Mouse (Mus musculus) MEL (cell line): ENCODE measurements around the gene Dok4. TPM values are rescaled to one million over a fixed set of nuclear protein-coding genes. Genes with fewer than 3 reads are reported as not detected.

Source experiments
- DNase-seq: peaks from one replicate; pipeline ENCODE4 v3.0.0; 2011; ENCODE audit warnings: low read depth, low spot score
- H3K27ac ChIP-seq: 2 replicates; pipeline ENCODE4 v1.5.1; 2012; ENCODE audit warnings: low read depth, mild to moderate bottlenecking, control low read depth, low read length, moderate library complexity; ENCODE audit not compliant: control insufficient read depth
- H3K27me3 ChIP-seq, 2 experiments: fragments of 150-350 bp in 1 of 2; sonication (generic) in 1 of 2; 2 replicates each; pipeline ENCODE4 v1.6.1; 2012; ENCODE audit warnings: low read length in 2 of 2, mild to moderate bottlenecking in 2 of 2, improper control_type of control experiment in 1 of 2, moderate library complexity in 1 of 2; ENCODE audit not compliant: insufficient read depth in 2 of 2, control insufficient read depth in 1 of 2
- H3K36me3 ChIP-seq, 2 experiments: 2 replicates each; pipeline ENCODE4 v1.6.1; 2012 to 2014; ENCODE audit warnings: low read length in 2 of 2, improper control_type of control experiment in 1 of 2, inconsistent platforms in 1 of 2, mild to moderate bottlenecking in 1 of 2; ENCODE audit not compliant: insufficient read depth in 2 of 2, control insufficient read depth in 1 of 2
- H3K4me1 ChIP-seq, 2 experiments: fragments of 150-350 bp in 1 of 2; sonication (generic) in 1 of 2; 2 replicates each; pipeline ENCODE4 v1.6.1; 2012; ENCODE audit warnings: low read length in 2 of 2, improper control_type of control experiment in 1 of 2, mild to moderate bottlenecking in 1 of 2; ENCODE audit not compliant: insufficient read depth in 2 of 2, control insufficient read depth in 1 of 2
- H3K4me3 ChIP-seq, 2 experiments: fragments of 150-350 bp in 1 of 2; sonication (generic) in 1 of 2; 2 replicates each; pipeline ENCODE4 v1.5.1; 2012; ENCODE audit warnings: low read depth in 2 of 2, low read length in 2 of 2, mild to moderate bottlenecking in 2 of 2, moderate library complexity in 2 of 2, control low read depth in 1 of 2, improper control_type of control experiment in 1 of 2; ENCODE audit not compliant: control insufficient read depth in 1 of 2, insufficient read depth in 1 of 2
- H3K79me2 ChIP-seq: 2 replicates; pipeline ENCODE4 v1.6.1; 2012; ENCODE audit warnings: mild to moderate bottlenecking, low read length, moderate library complexity; ENCODE audit not compliant: control insufficient read depth, poor library complexity, insufficient read depth
- H3K9ac ChIP-seq: 2 replicates; pipeline ENCODE4 v1.6.1; 2012; ENCODE audit warnings: low read depth, mild to moderate bottlenecking, control low read depth, low read length, moderate library complexity; ENCODE audit not compliant: control insufficient read depth, poor library complexity, severe bottlenecking
- H3K9me3 ChIP-seq: fragments of 150-350 bp; sonication (generic); replicated peaks from 2 replicates; pipeline ENCODE4 v1.6.1; 2012; ENCODE audit warnings: mild to moderate bottlenecking, low read length, improper control_type of control experiment, moderate library complexity; ENCODE audit not compliant: insufficient read depth
- BHLHE40 ChIP-seq: IDR thresholded peaks from 2 replicates; pipeline ENCODE4 v1.6.1; 2012; ENCODE audit warnings: low read depth, mild to moderate bottlenecking, inconsistent platforms, low read length, improper control_type of control experiment, borderline replicate concordance
- CTCF ChIP-seq, 3 experiments: IDR thresholded peaks in 2 of 3; conservative IDR thresholded peaks in 1 of 3; 2 replicates each; pipeline ENCODE4 v1.5.1; 2011 to 2012; ENCODE audit warnings: low read length in 3 of 3, low read depth in 2 of 3, mild to moderate bottlenecking in 2 of 3, improper control_type of control experiment in 1 of 3, inconsistent platforms in 1 of 3, mixed read lengths in 1 of 3, moderate library complexity in 1 of 3; ENCODE audit not compliant: control insufficient read depth in 1 of 3, insufficient read depth in 1 of 3, poor library complexity in 1 of 3, severe bottlenecking in 1 of 3
- HCFC1 ChIP-seq: IDR thresholded peaks from 2 replicates; pipeline ENCODE4 v1.6.1; 2012; ENCODE audit warnings: low read depth, mild to moderate bottlenecking, inconsistent platforms, low read length, improper control_type of control experiment, moderate library complexity
- JUND ChIP-seq: IDR thresholded peaks from 2 replicates; pipeline ENCODE4 v1.6.1; 2011; ENCODE audit warnings: low read depth, mild to moderate bottlenecking, improper control_type of control experiment, low read length
- KAT2A ChIP-seq: conservative IDR thresholded peaks from 2 replicates; pipeline ENCODE4 v1.6.1; 2012; ENCODE audit warnings: low read depth, low read length, improper control_type of control experiment, inconsistent platforms
- MAFK ChIP-seq: IDR thresholded peaks from 2 replicates; pipeline ENCODE4 v1.6.1; 2011; ENCODE audit warnings: low read depth, mild to moderate bottlenecking, low read length, improper control_type of control experiment, borderline replicate concordance
- MAZ ChIP-seq: IDR thresholded peaks from 2 replicates; pipeline ENCODE4 v1.6.1; 2012; ENCODE audit warnings: low read depth, mild to moderate bottlenecking, inconsistent platforms, low read length, improper control_type of control experiment
- MYC ChIP-seq: IDR thresholded peaks from 2 replicates; pipeline ENCODE4 v1.6.1; 2011; ENCODE audit warnings: low read depth, mild to moderate bottlenecking, low read length, improper control_type of control experiment, moderate library complexity
- NRF1 ChIP-seq: IDR thresholded peaks from 2 replicates; pipeline ENCODE4 v1.6.1; 2014; ENCODE audit warnings: low read depth, mild to moderate bottlenecking, inconsistent platforms, low read length, improper control_type of control experiment, moderate library complexity; ENCODE audit not compliant: poor library complexity, insufficient read depth, severe bottlenecking
- POLR2AphosphoS2 ChIP-seq: IDR thresholded peaks from 2 replicates; pipeline ENCODE4 v1.6.1; 2011; ENCODE audit warnings: low read length, improper control_type of control experiment
- RAD21 ChIP-seq: IDR thresholded peaks from 2 replicates; pipeline ENCODE4 v1.6.1; 2011; ENCODE audit warnings: mild to moderate bottlenecking, low read depth, low read length, improper control_type of control experiment
- SIN3A ChIP-seq: IDR thresholded peaks from 2 replicates; pipeline ENCODE4 v1.6.1; 2012; ENCODE audit warnings: low read length, improper control_type of control experiment, inconsistent platforms
- TBP ChIP-seq: IDR thresholded peaks from 2 replicates; pipeline ENCODE4 v1.8.0; 2011; ENCODE audit warnings: low read depth, low read length, improper control_type of control experiment
- UBTF ChIP-seq: IDR thresholded peaks from 2 replicates; pipeline ENCODE4 v1.6.1; 2012; ENCODE audit warnings: low read depth, mild to moderate bottlenecking, inconsistent platforms, low read length, improper control_type of control experiment, moderate library complexity, borderline replicate concordance; ENCODE audit not compliant: insufficient read depth
- ZNF384 ChIP-seq: IDR thresholded peaks from 2 replicates; pipeline ENCODE4 v1.6.1; 2012; ENCODE audit warnings: low read depth, mild to moderate bottlenecking, inconsistent platforms, low read length, improper control_type of control experiment
- polyA plus RNA-seq, 2 experiments: library from polyadenylated mRNA; stranded (reverse) in 1 of 2; unstranded in 1 of 2; fragments of >175 nt in 1 of 2; fragments of >200 nt in 1 of 2; gene quantifications; 2 replicates each; pipeline versions ENCODE4 v1.2.1 to v1.2.4; 2012; ENCODE audit warnings: low replicate concordance in 2 of 2, low read depth in 1 of 2; ENCODE audit not compliant: insufficient read length in 2 of 2, insufficient read depth in 1 of 2, missing spikeins in 1 of 2
- total RNA-seq: library from RNA; depleted of rRNA; stranded (reverse); fragments of 300-350 nt; gene quantifications from 2 replicates; pipeline ENCODE4 v1.2.3, GENCODE M21; 2012

Dok4 gene
- total and polyA plus RNA-seq, 3 experiments = 1.5 to 3.2 TPM; not detected in 1

GRCm38 (mm10) chr8:94919256-94919655 lies 43.1 kb upstream of the Dok4 start (continued):
- no peak for TF ChIP-seq KAT2A

GRCm38 (mm10) chr8:94917851-94918495 lies 41.8 kb upstream of the Dok4 start, which contains the start of gene Ccdc102a:
TSS of gene Ccdc102a (minus strand) at chr8:94918098.
- Histone ChIP-seq H3K27ac (0 out of 2 replicates have a peak within 1 kb of the TSS, but pooled peaks have one; percentile 4), H3K4me3 (peak within 1 kb of the TSS; percentile 71 to 77), H3K9me3 (no peaks in the 10 kb centered on the region), H3K9ac (peak within 1 kb of the TSS; percentile 79), H3K27me3 (peaks cover 0 to 2% of the 10 kb centered on the region in 2 experiments; a peak in 3 of 4 replicates), H3K79me2 (no peaks in the 10 kb centered on the region; the same call in 1 of the 2 replicates), H3K4me1 (peaks cover 1 to 21% of the 10 kb centered on the region in 2 experiments), H3K36me3 (peaks cover 0 to 9% of the 10 kb centered on the region in 2 experiments; a peak in 2 of 4 replicates)
- no peak for DNase-seq
- TF ChIP-seq MAFK = no peak
- TF ChIP-seq SIN3A = no peak
- no peak for TF ChIP-seq MYC
- TF ChIP-seq RAD21 = no peak
- TF ChIP-seq BHLHE40 = no peak
- TF ChIP-seq UBTF = no peak
- no peak for TF ChIP-seq JUND

DNA sequence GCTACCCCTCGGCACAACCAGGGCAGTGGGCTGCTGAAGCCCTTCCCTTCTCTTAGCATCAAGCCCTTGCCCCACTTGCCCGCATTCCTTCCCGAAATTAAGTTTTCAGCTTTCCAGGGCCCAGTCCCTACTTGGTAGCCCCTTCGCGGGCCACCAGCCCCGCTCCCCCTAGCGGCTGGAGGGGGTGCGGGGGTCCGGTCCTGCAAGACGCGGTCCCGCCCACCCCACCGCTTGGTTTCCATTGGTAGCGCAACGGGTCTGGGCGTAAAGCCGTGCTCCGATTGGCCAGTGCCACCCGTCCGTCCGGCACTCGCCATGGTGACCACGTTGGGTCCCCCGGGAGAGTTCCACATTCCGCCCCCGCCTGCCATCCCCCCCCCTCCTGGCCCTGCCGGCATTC lies 41.2 kb upstream of the Dok4 start:
- Histone ChIP-seq H3K9me3 (no peaks in the 10 kb centered on the region), H3K9ac (peak overlapping the region; percentile 79), H3K79me2 (no peaks in the 10 kb centered on the region; the same call in 1 of the 2 replicates), H3K4me3 (peak overlapping the region; percentile 71 to 77), H3K27me3 (peaks cover 0 to 2% of the 10 kb centered on the region in 2 experiments; a peak in 3 of 4 replicates), H3K27ac (no peak overlapping the region), H3K36me3 (peaks cover 0 to 7% of the 10 kb centered on the region in 2 experiments; a peak in 2 of 4 replicates), H3K4me1 (peaks cover 0 to 16% of the 10 kb centered on the region in 2 experiments; a peak in 2 of 4 replicates)
- peak; percentile 94 for DNase-seq
- TF ChIP-seq UBTF (no peak), MAZ (peak; percentile 73; the same call in 1 of the 2 replicates), TBP (no peak), NRF1 (no peak), CTCF (IDR thresholded peaks at IDR 0.05 in 2 of 3, conservative IDR thresholded peaks at IDR 0.05 in 1 of 3; ENCODE audit: control insufficient read depth in 1 of 3, insufficient read depth in 1 of 3, low read depth in 2 of 3, low read length in 3 of 3, poor library complexity in 1 of 3, severe bottlenecking in 1 of 3) (peak; percentile 53 to 74 (median 62)), MAFK (no peak), POLR2AphosphoS2 (no peak), ZNF384 (no peak), RAD21 (no peak), BHLHE40 (no peak), HCFC1 (0 out of 2 replicates have a peak, but pooled peaks have one; percentile 10)
